Mouse (Mus musculus) liver, embryonic 14.5 days (tissue): ENCODE data around the gene Cenpu. TPM values are rescaled to one million over a fixed set of nuclear protein-coding genes. Genes with fewer than 3 reads are reported as not detected.
A peak's percentile ranks its signal among the peaks of the same experiment; 100 is the strongest.

Source experiments
- ATAC-seq: fragments of 200-750 bp; cut with Nextera tagmentation; 2 replicates; pipeline ENCODE4 v1.8.0; 2017; ENCODE audit warnings: moderate number of reproducible peaks, mild to moderate bottlenecking, moderate library complexity; ENCODE audit not compliant: insufficient read depth
- DNase-seq, 3 experiments: peaks; one replicate each; pipeline ENCODE4 v3.0.0-alpha.2; 2012 to 2013; ENCODE audit warnings: low read depth in 3 of 3, low spot score in 3 of 3
- H3K27ac ChIP-seq: fragments of 300-500 bp; sonication (generic); 2 replicates; pipeline ENCODE4 v1.5.1; 2014; ENCODE audit warnings: moderate library complexity, mild to moderate bottlenecking, control low read depth, inconsistent platforms
- H3K27me3 ChIP-seq: fragments of 300-500 bp; sonication (generic); 2 replicates; pipeline ENCODE4 v1.6.1; 2014; ENCODE audit warnings: mild to moderate bottlenecking, low read length, moderate library complexity; ENCODE audit not compliant: control insufficient read depth, insufficient read depth
- H3K36me3 ChIP-seq: fragments of 300-500 bp; sonication (generic); replicated peaks from 2 replicates; pipeline ENCODE4 v1.6.1; 2014; ENCODE audit warnings: low read depth; ENCODE audit not compliant: control insufficient read depth, insufficient read depth
- H3K4me1 ChIP-seq, 2 experiments: fragments of 200-500 bp in 1 of 2; fragments of 300-500 bp in 1 of 2; sonication (generic) in 1 of 2; replicated peaks; 2 replicates each; pipeline ENCODE4 v1.6.1; 2012 to 2014; ENCODE audit warnings: antibody characterized with exemption in 1 of 2, inconsistent platforms in 1 of 2, low read length in 1 of 2; ENCODE audit not compliant: control insufficient read depth in 2 of 2, insufficient read depth in 2 of 2
- H3K4me2 ChIP-seq: fragments of 300-500 bp; sonication (generic); 2 replicates; pipeline ENCODE4 v1.6.1; 2014; ENCODE audit warnings: low read depth, mild to moderate bottlenecking, control low read depth, moderate library complexity
- H3K4me3 ChIP-seq, 2 experiments: fragments of 200-500 bp in 1 of 2; fragments of 300-500 bp in 1 of 2; sonication (generic) in 1 of 2; 2 replicates each; pipeline ENCODE4 v1.5.1; 2012 to 2014; ENCODE audit warnings: low read depth in 2 of 2, low read length in 2 of 2, mild to moderate bottlenecking in 2 of 2, control low read depth in 1 of 2, inconsistent platforms in 1 of 2, moderate library complexity in 1 of 2; ENCODE audit not compliant: insufficient read depth in 1 of 2
- H3K9ac ChIP-seq: fragments of 300-500 bp; sonication (generic); replicated peaks from 2 replicates; pipeline ENCODE4 v1.6.1; 2014; ENCODE audit warnings: mild to moderate bottlenecking, control low read depth, moderate library complexity
- H3K9me3 ChIP-seq: fragments of 300-500 bp; sonication (generic); 2 replicates; pipeline ENCODE4 v1.6.1; 2016; ENCODE audit warnings: low read length, mixed read lengths; ENCODE audit not compliant: control insufficient read depth
- CTCF ChIP-seq: IDR thresholded peaks from 2 replicates; pipeline ENCODE4 v1.5.1; 2016; ENCODE audit warnings: antibody characterized with exemption, low read depth, control low read depth
- EP300 ChIP-seq: IDR thresholded peaks from 2 replicates; pipeline ENCODE4 v1.6.1; 2016; ENCODE audit warnings: antibody characterized with exemption, low read depth
- WGBS: fragments of 180-500 bp; shearing (Covaris S2); extraction: QIAGEN DNeasy Blood & Tissue Kit; methylation state at CpG from one replicate; pipeline ENCODE4 v1.1.7; 2014; ENCODE audit not compliant: insufficient replicate concordance; 5-methylcytosine and 5-hydroxymethylcytosine counted together
- polyA plus RNA-seq, 2 experiments: library from polyadenylated mRNA; depleted of rRNA in 1 of 2; stranded (reverse) in 1 of 2; unstranded in 1 of 2; fragments of >200 nt; fragmentation: Nextera tagmentation in 1 of 2; extraction: Ambion mirVana in 1 of 2; gene quantifications; 2 replicates each; pipeline versions ENCODE4 v1.2.1 to v1.2.3; 2012 to 2014

Cenpu gene
- polyA plus RNA-seq, 2 experiments = 8.9 to 16.5 TPM

DNA sequence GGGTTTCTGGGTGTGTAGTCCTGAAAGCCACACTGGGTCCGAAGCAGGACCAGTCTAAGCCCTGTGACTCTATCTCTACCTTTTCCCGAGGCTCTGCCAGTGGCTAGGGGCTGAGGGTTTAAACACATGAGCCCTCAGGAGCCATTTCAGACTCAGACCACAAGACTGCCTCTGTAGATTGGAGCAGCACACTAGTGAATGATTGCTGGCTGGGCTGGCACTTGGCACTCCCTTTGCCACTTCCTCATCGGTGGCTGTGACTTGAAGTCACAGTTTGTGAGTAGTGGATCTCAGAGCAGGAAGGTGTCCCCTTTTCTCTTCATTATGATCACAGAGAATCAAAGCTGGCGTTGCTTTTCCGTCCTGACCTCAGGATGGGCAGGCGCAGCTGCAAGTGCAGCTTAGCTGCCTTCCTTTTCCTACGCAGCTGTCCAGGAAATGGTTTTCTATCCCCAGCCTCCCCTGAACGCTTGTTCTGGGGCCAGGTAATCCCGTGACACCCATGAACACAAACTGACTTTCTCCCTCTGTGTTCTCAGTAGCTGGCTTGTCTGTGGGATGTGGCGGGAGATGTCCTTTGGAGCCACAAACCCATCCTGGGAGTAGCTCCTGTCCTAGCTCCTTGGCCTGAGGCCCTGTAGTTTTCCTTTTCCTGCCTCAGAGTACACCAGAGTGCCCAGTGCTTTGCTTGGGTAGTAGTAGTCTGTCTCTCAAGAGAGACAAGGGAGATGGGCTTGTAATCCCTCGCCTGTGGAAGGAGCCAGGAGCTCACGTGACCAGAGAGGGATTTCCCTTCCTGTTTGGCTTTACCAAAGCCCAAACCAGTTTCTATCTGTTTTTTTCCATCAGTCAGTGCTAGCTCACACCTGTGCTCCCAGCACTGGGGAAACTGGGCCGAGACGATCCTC lies 43.1 kb upstream of the Cenpu start:
- peaks cover 29% of the 10 kb centered on the region for H3K36me3 ChIP-seq
- H3K4me2 ChIP-seq = no peak overlapping the region
- no peak for ATAC-seq
- TF ChIP-seq CTCF (no peak), EP300 (no peak)
- peaks cover 0 to 9% of the 10 kb centered on the region in 2 experiments; a peak in 2 of 4 replicates for H3K4me1 ChIP-seq
- no peak overlapping the region for H3K9ac ChIP-seq
- no peaks in the 10 kb centered on the region for H3K27me3 ChIP-seq
- no peak overlapping the region for H3K4me3 ChIP-seq
- no peak for DNase-seq
- 70% methylated on average over 14 of the region's 14 CpGs for WGBS
- no peaks in the 10 kb centered on the region for H3K9me3 ChIP-seq
- no peak overlapping the region for H3K27ac ChIP-seq

DNA sequence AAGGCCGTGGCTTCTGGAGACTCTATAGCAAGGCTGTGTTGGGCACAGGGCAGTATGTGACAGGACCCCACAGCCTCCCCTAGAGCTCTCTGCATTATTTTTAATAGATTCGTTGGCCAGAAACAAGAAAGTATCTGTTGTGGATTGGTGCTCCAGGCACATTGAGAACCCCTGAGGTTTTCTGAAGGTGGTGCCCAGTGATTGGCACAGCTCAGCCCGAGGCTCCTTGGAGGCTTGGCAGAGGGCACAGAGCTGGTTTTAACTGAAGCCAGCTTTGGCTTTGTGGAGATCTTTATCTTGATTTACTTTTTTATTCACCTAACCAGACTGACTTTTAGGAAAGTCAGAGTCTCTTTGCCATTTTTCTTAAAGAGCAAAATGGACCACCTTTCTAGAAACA lies 42.4 kb upstream of the Cenpu start:
- Histone ChIP-seq H3K4me2 (no peak overlapping the region), H3K27ac (no peak overlapping the region), H3K4me1 (peaks cover 0 to 6% of the 10 kb centered on the region in 2 experiments; a peak in 1 of 4 replicates), H3K9ac (no peak overlapping the region), H3K27me3 (no peaks in the 10 kb centered on the region), H3K4me3 (no peak overlapping the region), H3K9me3 (no peaks in the 10 kb centered on the region), H3K36me3 (peaks cover 35% of the 10 kb centered on the region)
- 74% methylated on average over 3 of the region's 3 CpGs for WGBS
- ATAC-seq = no peak
- no peak for DNase-seq
- TF ChIP-seq EP300 = no peak
- TF ChIP-seq CTCF = no peak

DNA sequence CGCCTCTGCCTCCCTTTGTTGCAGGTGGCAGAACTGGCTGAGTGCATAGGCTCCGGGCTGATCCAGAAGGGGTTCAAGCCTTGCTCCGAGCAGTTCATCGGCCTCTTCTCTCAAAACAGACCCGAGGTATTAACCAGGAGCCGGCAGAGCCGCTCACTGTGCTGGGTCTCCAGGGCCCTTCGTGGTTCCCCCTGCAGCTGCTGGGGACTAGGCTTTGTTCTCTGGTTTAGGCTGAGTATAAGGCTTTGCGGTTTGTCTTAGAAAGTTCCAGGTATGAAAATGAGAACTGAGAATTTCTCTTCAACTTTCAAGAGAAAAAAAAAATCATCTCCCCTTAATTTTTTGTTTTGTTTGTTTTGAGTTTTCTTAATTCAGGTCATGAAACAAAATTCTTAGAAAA lies 40.5 kb upstream of the Cenpu start:
- Histone ChIP-seq H3K4me2 (no peak overlapping the region), H3K9ac (no peak overlapping the region), H3K27me3 (no peaks in the 10 kb centered on the region), H3K9me3 (no peaks in the 10 kb centered on the region), H3K36me3 (peaks cover 29% of the 10 kb centered on the region), H3K4me1 (peaks cover 0 to 8% of the 10 kb centered on the region in 2 experiments; a peak in 1 of 4 replicates), H3K27ac (no peak overlapping the region), H3K4me3 (no peak overlapping the region)
- DNase-seq = no peak
- WGBS = 85% methylated on average over 9 of the region's 9 CpGs
- TF ChIP-seq CTCF (no peak), EP300 (no peak)
- ATAC-seq = no peak

DNA sequence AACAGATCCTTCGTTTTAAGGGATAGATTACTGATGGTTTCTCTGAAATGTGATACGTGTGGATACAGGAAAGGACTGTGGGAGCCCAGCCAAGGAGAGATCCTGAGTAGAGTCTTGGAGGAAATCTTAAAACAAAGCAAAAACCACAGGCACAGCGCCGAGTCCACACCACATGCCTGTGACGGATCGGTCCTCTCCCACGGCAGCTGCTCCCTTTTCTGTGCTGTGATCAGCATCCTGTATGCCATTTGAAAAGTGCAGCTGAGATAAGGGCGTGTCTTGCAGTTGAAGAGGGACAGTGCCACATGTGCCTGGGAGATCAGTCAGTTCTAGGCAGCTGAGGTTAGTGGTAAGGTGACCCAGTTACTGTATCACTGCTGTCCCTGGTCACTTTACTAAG lies 39.3 kb upstream of the Cenpu start:
- DNase-seq = no peak
- H3K9me3 ChIP-seq = no peaks in the 10 kb centered on the region
- H3K36me3 ChIP-seq = peaks cover 27% of the 10 kb centered on the region
- no peak overlapping the region for H3K27ac ChIP-seq
- peaks cover 0 to 8% of the 10 kb centered on the region in 2 experiments; a peak in 1 of 4 replicates for H3K4me1 ChIP-seq
- H3K4me3 ChIP-seq = no peak overlapping the region
- peak; percentile 52 for ATAC-seq
- H3K27me3 ChIP-seq = no peaks in the 10 kb centered on the region
- WGBS = 39% methylated on average over 8 of the region's 8 CpGs
- no peak overlapping the region for H3K9ac ChIP-seq
- TF ChIP-seq CTCF = no peak
- no peak for TF ChIP-seq EP300
- H3K4me2 ChIP-seq = no peak overlapping the region

DNA sequence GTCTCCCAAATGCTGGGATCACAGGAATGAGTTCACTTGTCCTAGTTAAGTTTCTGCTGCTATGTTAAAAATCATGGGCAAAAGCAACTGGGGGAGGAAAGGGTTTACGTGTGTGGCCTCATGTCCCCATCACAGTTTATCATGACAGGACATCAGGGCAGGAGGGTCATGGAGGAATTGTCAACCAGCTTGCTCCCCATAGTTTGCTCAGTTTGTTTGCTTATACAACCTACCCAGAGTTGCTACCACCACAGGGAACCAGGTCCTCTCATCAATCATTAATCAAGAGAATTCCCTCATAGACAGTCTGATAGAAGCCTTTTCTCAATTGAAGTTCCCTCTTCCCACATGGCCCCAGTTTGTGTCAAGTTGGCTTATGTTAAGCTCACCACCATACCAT lies 37.8 kb upstream of the Cenpu start:
- DNase-seq = no peak
- H3K27ac ChIP-seq = no peak overlapping the region; the same call in 1 of the 2 replicates

More for the DNA sequence above, 37.8 kb upstream of the Cenpu start:
- no peak overlapping the region for H3K4me2 ChIP-seq
- peaks cover 0 to 8% of the 10 kb centered on the region in 2 experiments; a peak in 1 of 4 replicates for H3K4me1 ChIP-seq
- 81% methylated on average over 1 of the region's 1 CpGs for WGBS
- H3K27me3 ChIP-seq = no peaks in the 10 kb centered on the region
- ATAC-seq = peak; percentile 59
- H3K36me3 ChIP-seq = peaks cover 24% of the 10 kb centered on the region
- no peak overlapping the region for H3K4me3 ChIP-seq
- TF ChIP-seq CTCF (no peak), EP300 (no peak)
- H3K9ac ChIP-seq = no peak overlapping the region
- H3K9me3 ChIP-seq = no peaks in the 10 kb centered on the region
